Mouse (Mus musculus): ENCODE data around the gene 1700020A23Rik.

- TF ChIP-seq CTCF (IDR thresholded peaks at IDR 0.05; ENCODE audit: borderline replicate concordance, insufficient read depth, low read length) (no peak), POLR2A (IDR thresholded peaks at IDR 0.05; ENCODE audit: low read depth, low read length) (peak; percentile 42)
Measured at GRCm38 (mm10) chr2:130397186-130397985, 7.7 kb upstream of the 1700020A23Rik start, which contains the start of gene Cpxm1.
